Mouse (Mus musculus) embryonic facial prominence, embryonic 11.5 days (tissue): ENCODE results near the gene Errfi1. TPM values are rescaled to one million over a fixed set of nuclear protein-coding genes. Genes with fewer than 3 reads are reported as not detected.

Experiments used
- ATAC-seq: fragments of 200-750 bp; cut with Nextera tagmentation; replicated peaks from 2 replicates; pipeline ENCODE4 v1.8.0; 2017; ENCODE audit warnings: low read depth; ENCODE audit not compliant: insufficient number of reproducible peaks, low FRiP score, low TSS enrichment
- DNase-seq: peaks from one replicate; pipeline ENCODE4 v3.0.0-alpha.2; 2015; ENCODE audit warnings: low spot score
- H3K27ac ChIP-seq: fragments of 300-500 bp; sonication (generic); replicated peaks from 2 replicates; pipeline ENCODE4 v1.5.1; 2014; ENCODE audit warnings: mild to moderate bottlenecking, low read depth, low read length, control low read depth
- H3K27me3 ChIP-seq: fragments of 300-500 bp; sonication (generic); 2 replicates; pipeline ENCODE4 v1.6.1; 2014; ENCODE audit warnings: mild to moderate bottlenecking, low read length, moderate library complexity, mixed read lengths; ENCODE audit not compliant: control insufficient read depth, insufficient read depth
- H3K36me3 ChIP-seq: fragments of 300-500 bp; sonication (generic); replicated peaks from 2 replicates; pipeline ENCODE4 v1.6.1; 2014; ENCODE audit warnings: low read depth, mild to moderate bottlenecking, low read length, moderate library complexity, mixed read lengths; ENCODE audit not compliant: control insufficient read depth, insufficient read depth
- H3K4me1 ChIP-seq: fragments of 300-500 bp; sonication (generic); 2 replicates; pipeline ENCODE4 v1.6.1; 2014; ENCODE audit warnings: low read length, mixed read lengths; ENCODE audit not compliant: control insufficient read depth, insufficient read depth
- H3K4me2 ChIP-seq: fragments of 300-500 bp; sonication (generic); 2 replicates; pipeline ENCODE4 v1.6.1; 2014; ENCODE audit warnings: low read depth, mild to moderate bottlenecking, control low read depth, low read length, moderate library complexity
- H3K4me3 ChIP-seq: fragments of 300-500 bp; sonication (generic); 2 replicates; pipeline ENCODE4 v1.5.1; 2014; ENCODE audit warnings: low read depth, low read length, control low read depth
- H3K9ac ChIP-seq: fragments of 300-500 bp; sonication (generic); replicated peaks from 2 replicates; pipeline ENCODE4 v1.6.1; 2014; ENCODE audit warnings: mild to moderate bottlenecking, control low read depth, low read length
- H3K9me3 ChIP-seq: fragments of 300-500 bp; sonication (generic); replicated peaks from 2 replicates; pipeline ENCODE4 v1.6.1; 2016; ENCODE audit warnings: mild to moderate bottlenecking, low read length, inconsistent platforms, mixed read lengths; ENCODE audit not compliant: control insufficient read depth
- WGBS: fragments of 180-500 bp; shearing (Covaris S2); extraction: QIAGEN DNeasy Blood & Tissue Kit; methylation state at CpG from one replicate; pipeline ENCODE4 v1.1.7; 2014; 5-methylcytosine and 5-hydroxymethylcytosine counted together
- polyA plus RNA-seq: library from polyadenylated mRNA; unstranded; fragments of >200 nt; fragmentation: Nextera tagmentation; extraction: Ambion mirVana; gene quantifications from 2 replicates; pipeline ENCODE4 v1.2.1, GENCODE M21; 2014

Gene Errfi1
- polyA plus RNA-seq, 1 experiment from 2014 or later: 30.7 TPM

DNA sequence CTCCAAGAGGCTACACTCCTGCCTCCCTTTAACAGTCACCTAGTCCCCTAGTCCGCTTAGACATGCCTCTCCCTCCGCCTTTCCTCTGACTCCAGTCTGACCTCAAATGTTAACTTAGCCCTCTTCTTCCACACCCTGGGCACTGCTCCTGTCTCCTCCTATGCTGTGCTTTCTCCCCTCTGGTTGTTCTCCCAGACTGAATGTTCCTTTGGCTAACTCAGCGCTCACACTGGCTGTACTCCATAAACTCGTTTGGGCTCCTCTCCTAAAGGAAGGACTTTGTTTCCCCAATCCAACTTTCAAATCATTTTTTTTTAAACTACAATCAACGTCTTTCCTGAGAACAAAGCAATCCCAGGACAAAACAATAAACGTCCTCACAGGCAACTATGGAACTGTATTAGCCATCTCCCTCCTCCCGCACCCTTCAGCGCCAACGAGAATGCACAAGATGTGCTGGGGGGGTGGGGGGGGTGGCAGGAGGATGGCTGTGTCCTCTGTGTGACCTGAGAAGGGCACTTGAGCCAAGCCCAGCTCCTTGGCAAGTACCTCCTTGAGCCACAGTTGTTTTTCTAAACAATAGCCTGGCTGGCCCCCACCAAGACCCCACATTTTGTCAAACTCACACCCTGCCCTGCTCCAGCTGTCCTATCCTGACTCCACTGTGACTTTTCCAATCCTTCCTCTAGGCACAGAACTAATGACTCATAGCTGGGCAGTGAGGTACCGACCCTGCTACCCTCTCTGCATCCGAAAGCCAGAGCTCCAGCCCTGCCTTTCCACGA, 34.4 kb upstream of the Errfi1 start:
- Histone ChIP-seq H3K27me3 (no peaks in the 10 kb centered on the region), H3K4me1 (no peaks in the 10 kb centered on the region; the same call in 1 of the 2 replicates), H3K4me2 (no peak overlapping the region), H3K36me3 (no peaks in the 10 kb centered on the region), H3K4me3 (no peak overlapping the region), H3K9me3 (no peaks in the 10 kb centered on the region), H3K9ac (no peak overlapping the region), H3K27ac (no peak overlapping the region)
- DNase-seq (no peak), ATAC-seq (no peak)
- WGBS: 75% methylated on average over 12 of the region's 12 CpGs

DNA sequence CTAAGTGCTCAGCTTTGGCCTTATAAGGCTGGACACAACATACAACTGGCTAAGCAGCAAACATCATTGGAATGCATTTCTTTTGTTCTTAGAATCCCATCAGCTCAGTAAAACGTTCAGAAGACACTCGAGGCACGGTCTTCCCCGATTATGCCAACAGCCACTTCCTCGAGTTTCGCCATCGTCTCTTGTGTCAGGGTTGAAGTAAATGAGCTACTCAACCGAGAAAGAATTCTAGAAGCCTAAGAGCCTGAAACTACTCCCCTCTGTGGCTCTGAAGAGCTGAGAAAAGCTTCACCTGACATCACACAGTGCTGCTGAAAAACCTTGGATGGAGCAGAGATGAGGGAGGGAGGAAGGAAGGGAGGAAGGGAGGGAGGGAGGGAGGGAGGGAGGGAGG, 32.3 kb upstream of the Errfi1 start:
- 72% methylated on average over 8 of the region's 8 CpGs for WGBS
- Histone ChIP-seq H3K9ac (no peak overlapping the region), H3K4me1 (peaks cover 5% of the 10 kb centered on the region; the same call in 1 of the 2 replicates), H3K4me2 (no peak overlapping the region), H3K9me3 (no peaks in the 10 kb centered on the region), H3K36me3 (no peaks in the 10 kb centered on the region), H3K27ac (no peak overlapping the region), H3K4me3 (no peak overlapping the region), H3K27me3 (no peaks in the 10 kb centered on the region)
- DNase-seq: no peak
- ATAC-seq: no peak

GRCm38 (mm10) chr4:150822624-150823023, 31.1 kb upstream of the Errfi1 start:
- no peak overlapping the region for H3K9ac ChIP-seq
- ATAC-seq: no peak
- no peaks in the 10 kb centered on the region for H3K27me3 ChIP-seq
- no peak for DNase-seq
- H3K4me1 ChIP-seq: peaks cover 5% of the 10 kb centered on the region
- H3K27ac ChIP-seq: no peak overlapping the region
- no peak overlapping the region for H3K4me3 ChIP-seq
- H3K9me3 ChIP-seq: no peaks in the 10 kb centered on the region
- WGBS: 75% methylated on average over 9 of the region's 9 CpGs
- no peak overlapping the region for H3K4me2 ChIP-seq
- H3K36me3 ChIP-seq: no peaks in the 10 kb centered on the region

DNA sequence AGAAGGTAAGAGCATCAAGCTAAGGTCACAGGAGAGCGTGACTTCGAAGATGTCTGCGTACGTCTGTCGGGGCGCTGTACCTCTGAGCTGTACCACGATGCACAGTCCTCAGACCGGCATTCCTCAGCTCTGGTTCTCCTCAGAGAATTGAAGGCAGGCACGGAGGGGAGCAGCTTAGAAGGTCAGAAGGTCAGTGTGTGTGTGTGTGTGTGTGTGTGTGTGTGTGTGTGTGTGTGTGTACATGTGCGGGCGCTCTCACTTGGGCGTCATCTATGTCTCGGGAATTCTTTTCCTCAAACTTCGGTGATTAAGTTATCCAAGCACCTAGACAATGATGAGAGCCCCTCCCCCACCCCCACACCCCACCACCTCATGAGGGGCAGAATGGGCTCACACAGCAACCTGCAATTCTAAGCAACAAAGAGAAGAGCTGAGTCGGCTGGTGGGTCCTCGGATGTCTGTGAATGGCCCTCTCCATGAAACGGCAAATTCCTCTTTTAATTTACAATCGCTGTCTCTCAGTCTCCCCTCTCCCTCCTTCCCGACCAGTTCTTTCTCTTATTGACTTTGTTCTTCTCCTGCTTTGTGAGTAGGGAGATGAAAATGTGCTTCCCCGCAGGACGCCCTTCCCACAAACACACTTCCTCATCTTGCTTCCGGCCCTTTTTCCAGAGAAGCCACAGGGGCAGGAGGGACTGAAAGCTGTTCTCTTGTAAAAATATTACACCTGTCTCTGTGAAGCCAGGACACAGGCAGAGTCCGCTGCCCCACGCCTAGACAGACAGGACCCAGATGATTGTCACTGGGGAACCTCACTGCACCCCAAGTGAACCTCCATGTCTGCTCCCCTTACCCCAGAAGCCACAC, 29.9 kb upstream of the Errfi1 start:
- Histone ChIP-seq H3K9me3 (no peaks in the 10 kb centered on the region), H3K4me1 (peaks cover 5% of the 10 kb centered on the region), H3K4me3 (no peak overlapping the region), H3K4me2 (no peak overlapping the region), H3K27ac (no peak overlapping the region), H3K9ac (no peak overlapping the region), H3K27me3 (no peaks in the 10 kb centered on the region), H3K36me3 (no peaks in the 10 kb centered on the region)
- no peak for ATAC-seq
- no peak for DNase-seq
- WGBS: 47% methylated on average over 24 of the region's 24 CpGs

- Histone ChIP-seq H3K9ac (no peak overlapping the region), H3K4me2 (no peak overlapping the region), H3K27me3 (no peaks in the 10 kb centered on the region), H3K4me3 (no peak overlapping the region), H3K27ac (0 out of 2 replicates have a peak overlapping the region, but pooled peaks have one; percentile 29), H3K9me3 (no peaks in the 10 kb centered on the region), H3K36me3 (no peaks in the 10 kb centered on the region), H3K4me1 (peaks cover 5% of the 10 kb centered on the region)
- DNase-seq (no peak), ATAC-seq (no peak)
- WGBS: 43% methylated on average over 6 of the region's 6 CpGs
Observed at GRCm38 (mm10) chr4:150824877-150825276, 28.8 kb upstream of the Errfi1 start.

DNA sequence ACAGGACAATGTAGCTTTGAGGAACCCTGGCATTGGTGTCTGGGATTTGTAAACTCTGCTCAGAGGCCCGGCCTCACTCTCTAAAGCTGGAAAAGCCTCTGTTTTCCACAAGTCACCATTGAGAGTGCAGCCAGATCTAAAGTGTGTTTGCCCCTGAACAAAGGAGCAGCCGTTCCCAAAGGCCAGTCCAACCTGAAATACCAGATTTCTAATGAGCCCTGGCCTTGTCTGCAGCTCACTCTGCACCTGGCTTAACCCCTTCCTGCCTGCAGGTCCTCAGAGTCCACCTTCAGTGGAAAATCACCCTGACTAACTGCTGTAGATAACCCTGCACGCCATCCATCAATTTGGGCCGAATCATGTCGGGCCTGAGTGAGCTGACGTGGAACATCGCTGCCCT, 28.2 kb upstream of the Errfi1 start:
- WGBS: 21% methylated on average over 7 of the region's 7 CpGs
- Histone ChIP-seq H3K9me3 (no peaks in the 10 kb centered on the region), H3K4me2 (no peak overlapping the region), H3K4me3 (no peak overlapping the region), H3K36me3 (no peaks in the 10 kb centered on the region), H3K4me1 (peaks cover 5% of the 10 kb centered on the region), H3K27ac (peak overlapping the region; percentile 53), H3K27me3 (no peaks in the 10 kb centered on the region), H3K9ac (no peak overlapping the region)
- no peak for ATAC-seq
- DNase-seq: peak; percentile 76

GRCm38 (mm10) chr4:150831321-150831720, 22.4 kb upstream of the Errfi1 start:
- Histone ChIP-seq H3K27me3 (no peaks in the 10 kb centered on the region), H3K27ac (no peak overlapping the region), H3K4me1 (no peaks in the 10 kb centered on the region; the same call in 1 of the 2 replicates), H3K4me2 (no peak overlapping the region), H3K4me3 (no peak overlapping the region), H3K36me3 (no peaks in the 10 kb centered on the region), H3K9ac (no peak overlapping the region), H3K9me3 (no peaks in the 10 kb centered on the region)
- ATAC-seq (no peak), DNase-seq (no peak)
- whole genome bisulfite sequencing: 75% methylated on average over 3 of the region's 3 CpGs

- H3K9me3 ChIP-seq: no peaks in the 10 kb centered on the region
- no peaks in the 10 kb centered on the region for H3K4me1 ChIP-seq
- H3K27me3 ChIP-seq: no peaks in the 10 kb centered on the region
- no peak overlapping the region for H3K27ac ChIP-seq
- ATAC-seq: no peak
- no peak overlapping the region for H3K9ac ChIP-seq
- no peaks in the 10 kb centered on the region for H3K36me3 ChIP-seq
- no peak overlapping the region for H3K4me2 ChIP-seq
- 86% methylated on average over 6 of the region's 6 CpGs for WGBS
- no peak overlapping the region for H3K4me3 ChIP-seq
- DNase-seq: no peak
Observed at GRCm38 (mm10) chr4:150831941-150832340, 21.8 kb upstream of the Errfi1 start.
